Mouse (Mus musculus) ES-Bruce4 (cell line): ENCODE measurements around the gene Dpep3. TPM values are rescaled to one million over a fixed set of nuclear protein-coding genes. Genes with fewer than 3 reads are reported as not detected.

Experiments used
- H3K27ac ChIP-seq: 2 replicates; pipeline ENCODE4 v1.5.1; 2012; ENCODE audit warnings: low read length, inconsistent platforms; ENCODE audit not compliant: insufficient read depth
- H3K27me3 ChIP-seq: 2 replicates; pipeline ENCODE4 v1.6.1; 2012; ENCODE audit warnings: mild to moderate bottlenecking, low read length, inconsistent platforms; ENCODE audit not compliant: control insufficient read depth, poor library complexity, insufficient read depth, severe bottlenecking
- H3K36me3 ChIP-seq: 2 replicates; pipeline ENCODE4 v1.6.1; 2012; ENCODE audit warnings: inconsistent platforms, mild to moderate bottlenecking, low read length, moderate library complexity; ENCODE audit not compliant: control insufficient read depth, poor library complexity, insufficient read depth, severe bottlenecking
- H3K4me1 ChIP-seq: one replicate; pipeline ENCODE4 v1.8.1; 2011; ENCODE audit warnings: low read length; ENCODE audit not compliant: control insufficient read depth, insufficient read depth
- H3K4me3 ChIP-seq: 2 replicates; pipeline ENCODE4 v1.5.1; 2011; ENCODE audit warnings: low read depth, mild to moderate bottlenecking, low read length
- H3K9ac ChIP-seq: 2 replicates; pipeline ENCODE4 v1.6.1; 2012; ENCODE audit warnings: low read depth, mild to moderate bottlenecking, inconsistent platforms; ENCODE audit not compliant: poor library complexity, severe bottlenecking
- H3K9me3 ChIP-seq: replicated peaks from 2 replicates; pipeline ENCODE4 v1.6.1; 2012; ENCODE audit warnings: mild to moderate bottlenecking, low read length, inconsistent platforms; ENCODE audit not compliant: control insufficient read depth, poor library complexity, insufficient read depth, severe bottlenecking
- CTCF ChIP-seq: IDR thresholded peaks from one replicate; pipeline ENCODE4 v1.8.1; 2011; ENCODE audit warnings: low read depth, low read length
- EP300 ChIP-seq: IDR thresholded peaks from 2 replicates; pipeline ENCODE4 v1.6.1; 2011; ENCODE audit warnings: low read depth, low read length; ENCODE audit not compliant: insufficient read depth
- POLR2A ChIP-seq: IDR thresholded peaks from one replicate; pipeline ENCODE4 v1.8.1; 2011; ENCODE audit warnings: low read length; ENCODE audit not compliant: insufficient read depth
- polyA plus RNA-seq: library from polyadenylated mRNA; stranded (reverse); fragments of >200 nt; gene quantifications from 2 replicates; pipeline ENCODE4 v1.2.4, GENCODE M21; 2011; ENCODE audit warnings: low read depth; ENCODE audit not compliant: missing spikeins, insufficient read depth, insufficient read length

Gene Dpep3
- polyA plus RNA-seq, 1 experiment, result 0.48 TPM

DNA sequence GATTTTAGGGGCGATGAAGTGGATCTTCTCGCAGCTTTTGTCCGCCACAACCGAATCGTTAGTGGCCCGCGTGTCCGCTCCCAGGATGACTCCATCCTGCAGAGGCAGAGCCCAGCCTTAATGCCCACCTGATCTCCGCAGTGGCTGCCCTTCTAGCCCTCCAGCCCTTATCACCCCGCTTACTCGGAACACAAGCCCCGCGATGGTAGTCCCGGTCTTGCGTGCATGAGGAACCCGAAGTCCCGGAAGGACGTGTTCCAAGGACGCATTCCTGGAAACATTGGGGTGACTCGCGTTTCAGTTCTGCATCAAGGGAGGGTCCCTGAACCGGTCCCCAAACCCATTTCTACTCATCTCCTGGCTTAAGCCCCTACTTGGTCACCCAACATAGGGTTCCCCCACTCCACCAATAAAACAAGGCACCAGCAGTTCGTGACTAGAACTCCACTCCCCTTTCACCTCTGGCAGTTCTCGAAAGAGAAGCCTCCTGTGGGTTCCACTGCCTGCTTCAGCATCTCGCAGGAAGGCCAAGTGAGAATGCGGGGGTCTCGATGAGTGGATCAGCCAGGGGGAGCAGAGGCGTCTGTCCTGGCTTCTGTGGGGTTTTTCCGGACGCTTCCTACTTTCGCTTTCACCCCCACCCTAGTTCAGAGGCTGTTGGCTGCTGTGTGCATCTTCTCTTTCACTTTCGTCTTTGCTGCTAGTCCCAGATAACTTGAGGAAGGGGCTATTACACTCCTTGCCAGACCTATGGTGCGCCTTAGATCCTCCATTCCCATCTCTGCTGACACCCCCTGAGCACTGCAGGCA lies 41.5 kb downstream of the Dpep3 start:
- no peak overlapping the region for H3K27ac ChIP-seq
- no peaks in the 10 kb centered on the region for H3K9me3 ChIP-seq
- no peaks in the 10 kb centered on the region for H3K27me3 ChIP-seq
- no peaks in the 10 kb centered on the region for H3K4me1 ChIP-seq
- no peaks in the 10 kb centered on the region for H3K36me3 ChIP-seq
- peak overlapping the region; percentile 73 for H3K4me3 ChIP-seq
- TF ChIP-seq CTCF, result no peak
- TF ChIP-seq EP300, result no peak
- TF ChIP-seq POLR2A, result no peak
- H3K9ac ChIP-seq, result peak overlapping the region; percentile 36

- Histone ChIP-seq H3K4me3 (peak overlapping the region; percentile 73), H3K36me3 (no peaks in the 10 kb centered on the region), H3K4me1 (no peaks in the 10 kb centered on the region), H3K9me3 (no peaks in the 10 kb centered on the region), H3K9ac (peak overlapping the region; percentile 36), H3K27me3 (no peaks in the 10 kb centered on the region), H3K27ac (no peak overlapping the region)
- TF ChIP-seq POLR2A (peak; percentile 4), CTCF (no peak), EP300 (peak; percentile 40; the same call in 1 of the 2 replicates)
These were observed 42.3 kb downstream of the Dpep3 start for GRCm38 (mm10) chr8:105936866-105937475.

- Histone ChIP-seq H3K9ac (peak overlapping the region; percentile 36), H3K27ac (no peak overlapping the region), H3K4me3 (peak overlapping the region; percentile 73), H3K36me3 (no peaks in the 10 kb centered on the region), H3K9me3 (no peaks in the 10 kb centered on the region), H3K27me3 (no peaks in the 10 kb centered on the region), H3K4me1 (no peaks in the 10 kb centered on the region)
- TF ChIP-seq CTCF (no peak), POLR2A (no peak), EP300 (no peak)
These were observed 43.2 kb downstream of the Dpep3 start for GRCm38 (mm10) chr8:105935863-105936603.

GRCm38 (mm10) chr8:105935105-105935504 lies 44.1 kb downstream of the Dpep3 start:
- Histone ChIP-seq H3K4me3 (no peak overlapping the region), H3K4me1 (no peaks in the 10 kb centered on the region), H3K27me3 (no peaks in the 10 kb centered on the region), H3K9me3 (no peaks in the 10 kb centered on the region), H3K36me3 (no peaks in the 10 kb centered on the region), H3K27ac (no peak overlapping the region), H3K9ac (no peak overlapping the region)
- no peak for TF ChIP-seq EP300
- TF ChIP-seq POLR2A, result no peak
- TF ChIP-seq CTCF, result no peak

GRCm38 (mm10) chr8:105933762-105934161 lies 45.5 kb downstream of the Dpep3 start, which contains the start of gene Ctrl:
Gene Ctrl, minus strand, starts transcription at chr8:105933862.
- TF ChIP-seq EP300, result no peak
- no peak for TF ChIP-seq CTCF
- no peak for TF ChIP-seq POLR2A
- no peak within 1 kb of the TSS for H3K4me3 ChIP-seq

More at GRCm38 (mm10) chr8:105933762-105934161, 45.5 kb downstream of the Dpep3 start, which contains the start of gene Ctrl:
- H3K4me1 ChIP-seq, result no peaks in the 10 kb centered on the region
- H3K27me3 ChIP-seq, result no peaks in the 10 kb centered on the region
- no peaks in the 10 kb centered on the region for H3K36me3 ChIP-seq
- H3K27ac ChIP-seq, result no peak within 1 kb of the TSS
- no peaks in the 10 kb centered on the region for H3K9me3 ChIP-seq
- no peak within 1 kb of the TSS for H3K9ac ChIP-seq
